39 mouse cellular contexts compared by ENCODE assay signal in genomic region chr5:24556709-24557108, GRCm38 (mm10). TPM values are rescaled to one million over a fixed set of nuclear protein-coding genes. Genes with fewer than 3 reads are reported as not detected.
"Had no signal": no experiment of that assay in that cellular context is flagged by ENCODE, and none has a peak within 500 bp of the region (broad histone marks: within the 10 kb centered on the region; RNA-seq: fewer than 3 reads in every experiment).

TSS of gene 4931409K22Rik (minus strand) at chr5:24556809.

- DNase-seq: heart, postnatal 10 days; heart, postnatal 14 days; heart, postnatal 36 days; heart, postnatal 4 days; kidney, adult 11 months; kidney, adult 18-20 months; kidney, adult 2 months; kidney, adult 8-10 months; kidney, adult 9 months; kidney, postnatal 10 days; kidney, postnatal 14 days; kidney, postnatal 25 days; kidney, postnatal 36 days; kidney, postnatal 4 days; layer of hippocampus, adult 9-11 months; layer of hippocampus, postnatal 36 days had no signal

- H3K27ac ChIP-seq: heart, embryonic 10.5 days; heart, embryonic 13.5 days; heart, embryonic 15.5 days; hindbrain, embryonic 10.5 days; hindbrain, embryonic 12.5 days; hindbrain, embryonic 13.5 days; hindbrain, embryonic 14.5 days; hindbrain, embryonic 15.5 days; hindbrain, postnatal 0 days; intestine, embryonic 15.5 days; kidney, embryonic 15.5 days; kidney, postnatal 0 days; layer of hippocampus, adult 2 months had no signal

- H3K27me3 ChIP-seq: hindbrain, embryonic 15.5 days; intestine, embryonic 15.5 days had no signal

- H3K4me1 ChIP-seq: heart, embryonic 12.5 days; heart, embryonic 13.5 days; intestine, embryonic 15.5 days had no signal

- H3K36me3 ChIP-seq: heart, embryonic 10.5 days; heart, embryonic 12.5 days; heart, embryonic 13.5 days; heart, embryonic 15.5 days; hindbrain, embryonic 10.5 days; hindbrain, embryonic 12.5 days; hindbrain, embryonic 13.5 days; hindbrain, embryonic 15.5 days; intestine, embryonic 15.5 days; kidney, embryonic 15.5 days had no signal

- H3K4me3 ChIP-seq: heart, embryonic 10.5 days; heart, embryonic 12.5 days; heart, embryonic 13.5 days; heart, embryonic 15.5 days; hindbrain, embryonic 10.5 days; hindbrain, embryonic 12.5 days; hindbrain, embryonic 13.5 days; hindbrain, embryonic 15.5 days; intestine, embryonic 15.5 days; kidney, embryonic 15.5 days; layer of hippocampus, adult 2 months had no signal

RNA-seq across cellular contexts. Expression of gene 4931409K22Rik, which starts in this region (rescaled TPM):
- polyA plus RNA-seq: heart, embryonic 11.5 days; heart, embryonic 12.5 days; heart, embryonic 14.5 days; heart, embryonic 15.5 days; heart, embryonic 16.5 days; heart, postnatal 0 days; hindbrain, embryonic 11.5 days; hindbrain, embryonic 12.5 days; inflammation-experienced regulatory T-cells, adult 6 months; intestine, embryonic 16.5 days; intestine, postnatal 0 days; large intestine, adult 2 months had no signal
